Mouse (Mus musculus) intestine, embryonic 15.5 days (tissue): ENCODE measurements around the gene Ubqln5. TPM values are rescaled to one million over a fixed set of nuclear protein-coding genes. Genes with fewer than 3 reads are reported as not detected.

ENCODE experiments used
- polyA plus RNA-seq: library from polyadenylated mRNA; unstranded; fragments of >200 nt; fragmentation: Nextera tagmentation; extraction: Ambion mirVana; gene quantifications from 2 replicates; pipeline ENCODE4 v1.2.1, GENCODE M21; 2015

The Ubqln5 gene
- polyA plus RNA-seq, 1 experiment from 2014 or later = not detected

Other genes with a start within 250 kb of the Ubqln5 start
- not detected in 2 replicates for gene Olfr66, start 243.6 kb downstream of the Ubqln5 start, polyA plus RNA-seq
- gene Olfr64, start 235.3 kb downstream of the Ubqln5 start, polyA plus RNA-seq = not detected in 2 replicates
- gene Olfr65, start 226.3 kb downstream of the Ubqln5 start, polyA plus RNA-seq = not detected in 2 replicates
- not detected in 2 replicates for gene Olfr631, start 201.0 kb downstream of the Ubqln5 start, polyA plus RNA-seq
- not detected in 2 replicates for gene Olfr632, start 195.5 kb downstream of the Ubqln5 start, polyA plus RNA-seq
- gene Olfr633, start 185.4 kb downstream of the Ubqln5 start, polyA plus RNA-seq = not detected in 2 replicates
- gene Olfr635, start 158.7 kb downstream of the Ubqln5 start, polyA plus RNA-seq = 0.01 TPM in 1 of 2 replicates, not detected in the other
- gene Olfr638, start 131.1 kb downstream of the Ubqln5 start, polyA plus RNA-seq = not detected in 2 replicates
- not detected in 2 replicates for gene Olfr639, start 112.5 kb downstream of the Ubqln5 start, polyA plus RNA-seq
- gene Olfr640, start 104.3 kb downstream of the Ubqln5 start, polyA plus RNA-seq = not detected in 2 replicates
- gene Olfr641, start 94.4 kb downstream of the Ubqln5 start, polyA plus RNA-seq = not detected in 2 replicates
- not detected in 2 replicates for gene Olfr642, start 77.2 kb downstream of the Ubqln5 start, polyA plus RNA-seq
- gene 4930516K23Rik, start 68.4 kb downstream of the Ubqln5 start, polyA plus RNA-seq = not detected in 2 replicates
- gene Olfr644, start 58.0 kb downstream of the Ubqln5 start, polyA plus RNA-seq = not detected in 2 replicates
- not detected in 2 replicates for gene Olfr645, start 44.4 kb downstream of the Ubqln5 start, polyA plus RNA-seq
- not detected in 2 replicates for gene Olfr646, start 25.0 kb downstream of the Ubqln5 start, polyA plus RNA-seq
- not detected in 2 replicates for gene Olfr643, start 7.6 kb upstream of the Ubqln5 start, polyA plus RNA-seq
- not detected in 2 replicates for gene Ubqln3, start 13.5 kb upstream of the Ubqln5 start, polyA plus RNA-seq
- gene Ubqlnl, start 20.7 kb upstream of the Ubqln5 start, polyA plus RNA-seq = not detected in 2 replicates
- gene Olfm5, start 35.0 kb upstream of the Ubqln5 start, polyA plus RNA-seq = not detected in 2 replicates
- gene Olfr648, start 53.6 kb upstream of the Ubqln5 start, polyA plus RNA-seq = 0.14 and 0.21 TPM in 2 replicates
- not detected in 2 replicates for gene Olfr649, start 66.2 kb upstream of the Ubqln5 start, polyA plus RNA-seq
- 0.98 and 1.2 TPM in 2 replicates for gene Trim6, start 89.0 kb upstream of the Ubqln5 start, polyA plus RNA-seq
- 1.6 and 2.2 TPM in 2 replicates for gene Trim34a, start 114.6 kb upstream of the Ubqln5 start, polyA plus RNA-seq
- 0.29 and 0.58 TPM in 2 replicates for gene Trim5, start 158.3 kb upstream of the Ubqln5 start, polyA plus RNA-seq
- gene Trim12a, start 185.6 kb upstream of the Ubqln5 start, polyA plus RNA-seq = 5.1 and 6.3 TPM in 2 replicates
- gene Trim34b, start 199.6 kb upstream of the Ubqln5 start, polyA plus RNA-seq = 0.16 TPM in 1 of 2 replicates, not detected in the other
- gene Trim12c, start 223.5 kb upstream of the Ubqln5 start, polyA plus RNA-seq = 2.0 and 2.1 TPM in 2 replicates
- gene Trim30b, start 240.1 kb upstream of the Ubqln5 start, polyA plus RNA-seq = 0.08 and 0.09 TPM in 2 replicates